Mouse (Mus musculus) heart, adult 2 months (tissue): ENCODE measurements at regions not wholly inside any gene's neighbourhood (a gene's known extent, or its start where the extent isn't known, plus 50 kb on each side); places are given as distances from the start of the nearest gene placed in this dataset.

ENCODE experiments used
- DNase-seq, 2 experiments: peaks; one replicate each; pipeline ENCODE4 v3.0.0; 2021
- H3K27ac ChIP-seq: fragments of 200-600 bp; 2 replicates; pipeline ENCODE4 v1.8.1; 2022
- H3K27me3 ChIP-seq: fragments of 200-500 bp; 2 replicates; pipeline ENCODE4 v1.6.1; 2012; ENCODE audit warnings: mild to moderate bottlenecking, low read length, inconsistent platforms, mixed read lengths; ENCODE audit not compliant: control insufficient read depth, insufficient read depth
- H3K36me3 ChIP-seq: fragments of 200-500 bp; 2 replicates; pipeline ENCODE4 v1.6.1; 2012; ENCODE audit warnings: low read length, inconsistent platforms; ENCODE audit not compliant: control insufficient read depth, insufficient read depth
- H3K4me1 ChIP-seq: fragments of 200-500 bp; 2 replicates; pipeline ENCODE4 v1.6.1; 2011; ENCODE audit warnings: low read length; ENCODE audit not compliant: control insufficient read depth, insufficient read depth
- H3K4me3 ChIP-seq: fragments of 200-600 bp; 2 replicates; pipeline ENCODE4 v1.8.1; 2022
- H3K79me2 ChIP-seq: fragments of 200-500 bp; replicated peaks from 2 replicates; pipeline ENCODE4 v1.6.1; 2012; ENCODE audit warnings: mild to moderate bottlenecking, inconsistent platforms, low read length, moderate library complexity, mixed read lengths; ENCODE audit not compliant: control insufficient read depth, insufficient read depth
- H3K9ac ChIP-seq: fragments of 200-500 bp; 2 replicates; pipeline ENCODE4 v1.6.1; 2012; ENCODE audit warnings: low read depth, mild to moderate bottlenecking, control low read depth, inconsistent platforms, low read length, mixed read lengths
- CTCF ChIP-seq: fragments of 200-600 bp; IDR thresholded peaks from 2 replicates; pipeline ENCODE4 v1.8.1; 2022; ENCODE audit warnings: antibody characterized with exemption, mild to moderate bottlenecking, moderate library complexity
- EP300 ChIP-seq: fragments of 200-500 bp; IDR thresholded peaks from 2 replicates; pipeline ENCODE4 v1.6.1; 2011; ENCODE audit warnings: low read depth, low read length, control low read depth; ENCODE audit not compliant: insufficient read depth
- POLR2A ChIP-seq: fragments of 200-500 bp; IDR thresholded peaks from 2 replicates; pipeline ENCODE4 v1.6.1; 2011; ENCODE audit warnings: mild to moderate bottlenecking, low read depth, low read length, control low read depth; ENCODE audit not compliant: insufficient read depth
- WGBS: fragments of 180-500 bp; shearing (Covaris S2); methylation state at CpG from one replicate; pipeline ENCODE4 v1.1.7; 2018; 5-methylcytosine and 5-hydroxymethylcytosine counted together
- intact Hi-C: fragments of 180-260 bp; cut with DNase I; formaldehyde crosslinking; loops from one replicate; pipeline ENCODE4 v1.15.1; 2025

DNA sequence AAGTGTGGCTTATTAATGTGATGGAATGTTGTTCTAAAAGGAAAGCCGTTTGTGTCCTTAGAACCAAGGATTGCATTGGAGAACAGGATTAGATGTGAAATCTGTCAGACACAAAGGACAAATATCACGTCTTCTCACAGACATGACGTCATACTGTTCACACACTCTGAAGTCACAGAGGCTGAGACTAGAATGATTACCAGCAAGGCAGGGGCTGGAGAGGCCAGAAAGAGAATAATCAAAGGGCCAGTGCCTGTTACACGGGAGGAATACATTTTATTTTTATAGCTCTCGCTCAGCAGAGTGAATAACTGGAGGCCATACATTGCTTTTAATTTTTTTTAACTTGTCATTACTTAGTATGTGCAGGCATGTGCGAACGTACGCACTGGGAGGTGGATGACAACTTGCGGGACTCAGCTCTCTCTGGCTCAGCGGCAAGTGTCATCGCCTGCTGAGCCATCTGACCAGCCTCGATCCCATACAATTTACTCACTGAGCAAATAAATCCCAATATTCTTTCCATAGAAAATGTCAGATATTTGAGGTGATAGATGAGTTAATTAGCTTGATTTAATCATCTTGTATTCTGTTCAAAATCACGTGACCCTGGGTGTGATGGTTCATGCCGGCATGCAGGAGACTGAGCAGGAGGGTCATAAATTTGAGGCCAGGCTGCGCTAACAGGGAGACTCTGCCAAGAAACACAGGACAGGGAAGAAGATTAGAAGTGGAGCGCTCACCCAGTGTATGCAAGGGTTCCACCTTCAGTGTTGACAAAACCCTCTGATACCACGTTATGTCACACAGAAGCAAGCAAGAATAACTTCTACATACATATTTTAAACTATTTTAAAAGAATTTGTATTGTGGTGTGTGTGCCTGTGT lies 109.6 kb downstream of the Fam168b start:
- Histone ChIP-seq H3K27ac (no peak overlapping the region), H3K4me3 (no peak overlapping the region), H3K27me3 (no peaks in the 10 kb centered on the region), H3K79me2 (no peaks in the 10 kb centered on the region), H3K9ac (no peak overlapping the region), H3K36me3 (no peaks in the 10 kb centered on the region), H3K4me1 (no peaks in the 10 kb centered on the region)
- intact Hi-C loops, result no loop called here
- 62% methylated on average over 17 of the region's 17 CpGs for WGBS
- no peak for DNase-seq
- TF ChIP-seq POLR2A (no peak), CTCF (no peak), EP300 (no peak)

DNA sequence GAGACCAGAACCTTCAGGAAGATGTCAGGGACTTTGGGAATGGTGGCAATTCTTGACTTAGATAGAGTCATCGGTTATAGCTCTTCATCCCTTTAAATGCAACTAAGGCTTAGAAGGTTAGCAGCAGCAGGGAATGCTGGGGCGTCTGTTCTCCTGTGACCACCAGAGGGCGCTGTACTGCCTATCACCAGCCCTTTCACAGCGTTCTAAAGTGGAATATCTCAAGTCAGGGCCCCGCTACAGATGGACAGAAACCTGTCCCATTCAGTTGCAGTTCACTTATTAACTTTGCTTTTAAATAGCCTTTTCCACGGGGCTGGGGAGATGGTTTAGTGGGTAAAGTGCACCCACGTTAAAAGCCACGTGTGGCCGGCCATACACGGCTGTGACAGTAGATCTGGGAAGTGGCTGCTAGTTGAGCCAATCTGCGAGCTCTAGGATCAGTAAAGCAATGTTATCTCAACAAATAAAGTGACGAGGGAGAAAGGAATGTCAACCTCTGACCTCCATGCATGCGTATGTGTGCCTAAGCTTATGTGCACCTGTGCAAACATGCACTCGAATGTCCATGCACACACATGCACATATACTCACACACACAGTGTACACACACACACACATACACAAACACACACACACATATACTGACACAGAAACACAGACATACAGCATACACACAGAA lies 104.3 kb downstream of the Fam168b start:
- Histone ChIP-seq H3K27ac (no peak overlapping the region), H3K27me3 (no peaks in the 10 kb centered on the region), H3K36me3 (no peaks in the 10 kb centered on the region), H3K4me1 (no peaks in the 10 kb centered on the region), H3K9ac (no peak overlapping the region), H3K79me2 (no peaks in the 10 kb centered on the region), H3K4me3 (no peak overlapping the region)
- DNase-seq, result peak; percentile 37 to 40
- TF ChIP-seq CTCF, result peak; percentile 87
- no peak for TF ChIP-seq POLR2A
- no peak for TF ChIP-seq EP300
- WGBS, result 43% methylated on average over 14 of the region's 14 CpGs
- intact Hi-C loops, result loop anchor here (1.0 to 2.0 kb wide), 2 partner anchors 128 to 159 kb away; no protein-coding TSS in a partner anchor

DNA sequence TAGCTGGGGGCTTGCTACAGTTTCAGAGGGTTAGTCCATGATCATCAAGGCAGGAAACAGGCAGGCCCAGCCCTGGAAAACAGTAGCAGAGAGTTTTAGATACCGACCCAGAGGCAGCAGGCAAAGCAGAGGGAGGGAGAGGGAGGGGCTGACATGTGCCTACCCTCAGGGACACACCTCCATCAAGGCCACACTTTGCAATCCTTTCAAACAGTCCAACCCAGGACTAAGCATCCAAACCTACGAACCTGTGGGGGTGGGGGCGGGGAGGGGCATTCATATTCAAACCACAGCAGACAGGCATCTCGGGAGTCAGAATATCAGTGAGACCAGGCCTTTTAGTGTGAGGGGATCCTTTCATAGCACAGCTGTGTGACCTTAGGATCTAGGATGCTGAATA lies 103.2 kb downstream of the Fam168b start:
- no peak for TF ChIP-seq POLR2A
- TF ChIP-seq CTCF, result no peak
- no peak for TF ChIP-seq EP300
- no peak overlapping the region for H3K4me3 ChIP-seq
- intact Hi-C loops, result loop anchor here (2.0 kb wide), 1 partner anchor 127 kb away; no protein-coding TSS in a partner anchor
- no peak overlapping the region for H3K9ac ChIP-seq
- H3K79me2 ChIP-seq, result no peaks in the 10 kb centered on the region
- no peaks in the 10 kb centered on the region for H3K4me1 ChIP-seq
- no peaks in the 10 kb centered on the region for H3K27me3 ChIP-seq
- WGBS, result 78% methylated on average over 4 of the region's 4 CpGs
- H3K27ac ChIP-seq, result no peak overlapping the region
- H3K36me3 ChIP-seq, result no peaks in the 10 kb centered on the region
- no peak for DNase-seq

DNA sequence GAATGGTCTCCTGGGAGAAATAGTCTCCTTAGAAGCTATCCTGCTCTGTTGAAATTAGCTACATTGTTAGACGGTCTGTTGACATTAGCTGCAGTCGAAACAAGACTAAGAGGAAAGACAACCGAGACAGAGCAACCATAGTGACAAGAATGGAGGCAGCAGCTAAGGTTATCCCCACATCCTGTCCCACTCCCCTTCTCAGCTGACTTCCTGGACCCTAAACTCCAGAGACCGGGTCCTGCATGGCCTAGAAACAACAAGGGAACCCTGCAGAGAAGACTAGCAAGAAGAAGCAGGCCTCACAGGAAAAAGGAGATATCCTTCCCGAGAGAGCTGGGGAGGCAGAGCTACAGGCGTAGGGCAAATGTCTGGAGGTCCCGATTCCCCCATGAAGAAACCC lies 102.0 kb downstream of the Fam168b start:
- no peaks in the 10 kb centered on the region for H3K4me1 ChIP-seq
- intact Hi-C loops, result no loop called here
- 41% methylated on average over 7 of the region's 7 CpGs for WGBS
- H3K36me3 ChIP-seq, result no peaks in the 10 kb centered on the region
- TF ChIP-seq POLR2A, result no peak
- TF ChIP-seq EP300, result no peak
- TF ChIP-seq CTCF, result no peak
- H3K27me3 ChIP-seq, result no peaks in the 10 kb centered on the region
- H3K79me2 ChIP-seq, result no peaks in the 10 kb centered on the region
- no peak for DNase-seq
- no peak overlapping the region for H3K4me3 ChIP-seq
- no peak overlapping the region for H3K9ac ChIP-seq
- no peak overlapping the region for H3K27ac ChIP-seq

DNA sequence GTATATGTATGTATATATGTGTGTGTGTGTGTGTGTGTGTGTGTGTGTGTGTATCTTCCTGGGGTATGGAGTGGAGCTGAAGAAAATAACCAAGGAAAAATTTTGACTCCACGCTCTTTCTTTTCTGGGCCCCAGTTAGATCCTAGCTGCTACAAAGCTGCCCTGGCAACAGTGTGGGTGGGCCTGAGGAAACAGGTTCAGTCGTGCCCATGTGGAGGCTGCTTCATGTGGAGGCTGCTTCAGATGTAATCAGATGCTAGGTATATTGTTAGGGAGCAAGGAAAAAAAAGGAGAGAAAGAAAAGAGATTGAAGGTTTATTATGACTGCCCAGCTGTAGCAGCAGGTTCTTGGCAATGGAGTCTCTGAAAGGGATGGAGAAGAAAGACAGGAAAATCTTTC lies 100.6 kb downstream of the Fam168b start:
- no peaks in the 10 kb centered on the region for H3K79me2 ChIP-seq
- H3K27ac ChIP-seq, result no peak overlapping the region
- DNase-seq, result no peak
- WGBS, result 64% methylated on average over 2 of the region's 2 CpGs
- H3K27me3 ChIP-seq, result no peaks in the 10 kb centered on the region
- no peaks in the 10 kb centered on the region for H3K4me1 ChIP-seq
- no peak overlapping the region for H3K4me3 ChIP-seq
- no peaks in the 10 kb centered on the region for H3K36me3 ChIP-seq
- no peak overlapping the region for H3K9ac ChIP-seq
- intact Hi-C loops, result no loop called here
- TF ChIP-seq CTCF (no peak), EP300 (no peak), POLR2A (no peak)

DNA sequence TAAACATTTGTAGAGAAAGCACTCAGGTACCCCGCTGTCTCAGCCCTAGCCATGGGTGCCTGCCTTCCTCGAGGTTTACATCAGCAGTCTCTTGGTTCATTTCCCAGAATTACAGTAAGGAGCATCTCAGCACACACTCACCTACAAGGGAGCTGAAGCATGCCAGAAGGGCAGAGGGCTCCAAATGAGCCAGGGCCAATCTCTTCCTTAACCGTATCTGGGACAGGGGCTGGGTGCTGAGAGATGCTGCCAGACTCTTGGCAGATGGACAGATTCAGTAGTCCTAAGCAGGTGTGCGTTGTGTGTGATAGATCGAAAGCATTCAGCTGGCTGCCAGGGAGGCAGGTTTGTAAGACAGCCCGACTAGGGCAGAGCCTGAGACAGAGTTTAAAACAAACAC lies 97.0 kb downstream of the Fam168b start:
- H3K27ac ChIP-seq, result no peak overlapping the region
- no peak overlapping the region for H3K4me3 ChIP-seq
- intact Hi-C loops, result no loop called here
- no peak for DNase-seq
- no peaks in the 10 kb centered on the region for H3K79me2 ChIP-seq
- peaks cover 11% of the 10 kb centered on the region for H3K27me3 ChIP-seq
- H3K4me1 ChIP-seq, result no peaks in the 10 kb centered on the region
- H3K36me3 ChIP-seq, result no peaks in the 10 kb centered on the region
- WGBS, result 54% methylated on average over 6 of the region's 6 CpGs
- H3K9ac ChIP-seq, result no peak overlapping the region
- TF ChIP-seq CTCF (no peak), EP300 (no peak), POLR2A (no peak)
